Mouse (Mus musculus) C2C12 (cell line): ENCODE results near the gene Sun1. TPM values are rescaled to one million over a fixed set of nuclear protein-coding genes. Genes with fewer than 3 reads are reported as not detected.

Source experiments
- H3K27me3 ChIP-seq: one replicate; pipeline ENCODE4 v1.6.1; 2011; ENCODE audit not compliant: control insufficient read depth, insufficient read depth, insufficient read length
- H3K36me3 ChIP-seq: one replicate; pipeline ENCODE4 v1.6.1; 2011; ENCODE audit not compliant: control insufficient read depth, insufficient read depth
- H3K4me3 ChIP-seq: one replicate; pipeline ENCODE4 v1.5.1; 2011; ENCODE audit warnings: mild to moderate bottlenecking, control low read depth; ENCODE audit not compliant: poor library complexity, insufficient read depth, severe bottlenecking
- H3K79me2 ChIP-seq: one replicate; pipeline ENCODE4 v1.6.1; 2011; ENCODE audit not compliant: control insufficient read depth, insufficient read depth
- H3K79me3 ChIP-seq: one replicate; pipeline ENCODE4 v1.6.1; 2011; ENCODE audit warnings: low read depth, control low read depth
- H3ac ChIP-seq: one replicate; pipeline ENCODE3; 2011; ENCODE audit warnings: low read depth; ENCODE audit not compliant: control insufficient read depth, insufficient read length
- CEBPB ChIP-seq: IDR thresholded peaks from one replicate; pipeline ENCODE4 v1.6.1; 2011; ENCODE audit warnings: low read depth, mild to moderate bottlenecking, control low read depth, moderate library complexity
- CTCF ChIP-seq: IDR thresholded peaks from one replicate; pipeline ENCODE4 v1.5.1; 2011; ENCODE audit not compliant: control insufficient read depth, insufficient read depth, insufficient read length
- FOSL1 ChIP-seq: IDR thresholded peaks from one replicate; pipeline ENCODE4 v1.8.0; 2011; ENCODE audit warnings: mild to moderate bottlenecking, low read length; ENCODE audit not compliant: poor library complexity, insufficient read depth, severe bottlenecking
- MAX ChIP-seq: IDR thresholded peaks from one replicate; pipeline ENCODE4 v1.6.1; 2011; ENCODE audit warnings: mild to moderate bottlenecking, control low read depth
- MYOD1 ChIP-seq: IDR thresholded peaks from one replicate; pipeline ENCODE4 v1.6.1; 2011; ENCODE audit warnings: low read depth; ENCODE audit not compliant: control insufficient read depth, insufficient read length
- MYOG ChIP-seq: IDR thresholded peaks from one replicate; pipeline ENCODE4 v1.6.1; 2011; ENCODE audit not compliant: control insufficient read depth, insufficient read length; ENCODE audit errors: extremely low read depth
- USF1 ChIP-seq: IDR thresholded peaks from one replicate; pipeline ENCODE4 v1.6.1; 2011; ENCODE audit warnings: low read depth, mild to moderate bottlenecking, control low read depth, moderate library complexity
- polyA plus RNA-seq: library from polyadenylated mRNA; unstranded; fragments of >200 nt; fragmentation: generic; extraction: Trizol; gene quantifications from one replicate; pipeline ENCODE4 v1.2.1, GENCODE M21; 2012; ENCODE audit warnings: missing spikeins

Gene Sun1
- polyA plus RNA-seq, 1 experiment: 39.4 TPM

- Histone ChIP-seq H3K79me3 (no peaks in the 10 kb centered on the region), H3ac (no peak overlapping the region), H3K4me3 (no peak overlapping the region), H3K27me3 (peaks cover 19% of the 10 kb centered on the region), H3K36me3 (no peaks in the 10 kb centered on the region), H3K79me2 (no peaks in the 10 kb centered on the region)
- TF ChIP-seq USF1 (no peak), MAX (no peak), CEBPB (no peak), MYOG (no peak), CTCF (no peak), MYOD1 (no peak), FOSL1 (no peak)
These were observed 83.2 kb downstream of the Sun1 start for GRCm38 (mm10) chr5:139283460-139284180.

- no peak for TF ChIP-seq MAX
- no peak for TF ChIP-seq USF1
These were observed 85.1 kb downstream of the Sun1 start for GRCm38 (mm10) chr5:139285383-139286067.

GRCm38 (mm10) chr5:139286142-139286941 is 85.9 kb downstream of the Sun1 start:
- H3K79me3 ChIP-seq: no peaks in the 10 kb centered on the region
- TF ChIP-seq MYOG (no peak), MAX (no peak), USF1 (no peak), CTCF (no peak), FOSL1 (no peak), MYOD1 (no peak), CEBPB (no peak)
- no peak overlapping the region for H3ac ChIP-seq
- H3K4me3 ChIP-seq: no peak overlapping the region
- no peaks in the 10 kb centered on the region for H3K79me2 ChIP-seq
- no peaks in the 10 kb centered on the region for H3K36me3 ChIP-seq
- H3K27me3 ChIP-seq: peaks cover 13% of the 10 kb centered on the region

More at GRCm38 (mm10) chr5:139285383-139286067, 85.1 kb downstream of the Sun1 start:
- Histone ChIP-seq H3ac (no peak overlapping the region), H3K79me2 (no peaks in the 10 kb centered on the region), H3K4me3 (no peak overlapping the region), H3K36me3 (no peaks in the 10 kb centered on the region), H3K79me3 (no peaks in the 10 kb centered on the region), H3K27me3 (peaks cover 9% of the 10 kb centered on the region)

- Histone ChIP-seq H3K79me3 (no peaks in the 10 kb centered on the region), H3K4me3 (no peak overlapping the region), H3K27me3 (peaks cover 13% of the 10 kb centered on the region), H3ac (no peak overlapping the region), H3K79me2 (no peaks in the 10 kb centered on the region), H3K36me3 (no peaks in the 10 kb centered on the region)
- no peak for TF ChIP-seq MAX
- TF ChIP-seq MYOD1: no peak
- no peak for TF ChIP-seq FOSL1
- TF ChIP-seq MYOG: no peak
These were observed 86.7 kb downstream of the Sun1 start for GRCm38 (mm10) chr5:139287099-139287498.

GRCm38 (mm10) chr5:139287787-139288186 is 87.3 kb downstream of the Sun1 start:
- Histone ChIP-seq H3K27me3 (peaks cover 13% of the 10 kb centered on the region), H3K36me3 (no peaks in the 10 kb centered on the region), H3K79me2 (no peaks in the 10 kb centered on the region), H3ac (no peak overlapping the region), H3K4me3 (no peak overlapping the region), H3K79me3 (no peaks in the 10 kb centered on the region)
- TF ChIP-seq USF1 (no peak), MAX (no peak), CTCF (no peak), FOSL1 (no peak), MYOG (no peak), CEBPB (no peak), MYOD1 (no peak)
